Mouse (Mus musculus) c-Kit-negative CD71-positive TER-119-positive erythroid progenitor cells, embryonic 14.5 days (primary cell): Measurements from ENCODE around the gene Zfp735.

Source experiments
- DNase-seq: peaks from one replicate; pipeline ENCODE4 v3.0.0-alpha.2; 2013; ENCODE audit warnings: low read depth, low spot score

Zfp735 gene

DNA sequence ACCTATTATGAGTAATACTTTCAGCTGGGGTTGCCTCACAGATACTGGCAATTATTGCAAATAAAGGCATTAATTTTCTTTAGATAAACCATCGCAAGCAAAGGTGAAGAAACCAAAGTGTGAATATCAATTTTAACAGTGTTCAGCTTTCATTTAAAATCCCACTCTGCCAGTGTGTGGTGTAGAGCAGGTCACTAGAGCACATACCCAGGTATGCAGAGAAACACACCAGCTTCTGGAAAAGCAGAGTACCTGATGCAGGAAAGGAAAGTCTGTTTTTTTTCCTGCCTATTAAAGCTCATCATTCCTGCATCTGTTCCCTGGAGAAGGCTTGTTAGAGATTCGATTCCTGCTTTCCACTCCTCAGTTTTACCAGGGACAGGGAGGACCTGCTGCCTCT, at the start of gene Zfp735:
Gene Zfp735 (plus strand): TSS at position 301 of the 400 bp plus-strand sequence.
- DNase-seq = no peak

GRCm38 (mm10) chr11:73759115-73759514, 70.5 kb downstream of the Zfp735 start:
- DNase-seq = no peak
